Mouse (Mus musculus): ENCODE data around the gene Lrrc4b.

Gene Lrrc4b

DNA sequence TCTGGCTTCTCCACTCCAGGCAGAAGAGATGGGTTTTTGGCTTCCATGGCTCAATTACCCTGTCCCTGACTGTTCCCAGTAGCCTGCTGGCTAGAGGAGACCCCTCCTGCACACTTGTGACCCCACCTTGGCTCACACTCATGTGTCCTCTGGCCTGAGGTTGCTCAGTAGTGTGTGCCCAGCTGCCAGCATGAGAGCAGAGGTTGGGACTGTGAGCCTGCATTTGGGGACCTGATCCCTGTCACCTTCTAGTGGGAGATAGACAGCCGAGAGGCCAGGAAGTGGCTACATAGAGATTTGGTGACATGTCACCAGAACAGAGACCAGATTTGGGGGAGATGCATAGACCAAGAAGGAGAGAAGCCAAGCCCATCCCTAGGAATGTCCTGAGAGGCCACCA lies 8.4 kb downstream of the Lrrc4b start:
- no peak for DNase-seq (ENCODE audit: low spot score)

DNA sequence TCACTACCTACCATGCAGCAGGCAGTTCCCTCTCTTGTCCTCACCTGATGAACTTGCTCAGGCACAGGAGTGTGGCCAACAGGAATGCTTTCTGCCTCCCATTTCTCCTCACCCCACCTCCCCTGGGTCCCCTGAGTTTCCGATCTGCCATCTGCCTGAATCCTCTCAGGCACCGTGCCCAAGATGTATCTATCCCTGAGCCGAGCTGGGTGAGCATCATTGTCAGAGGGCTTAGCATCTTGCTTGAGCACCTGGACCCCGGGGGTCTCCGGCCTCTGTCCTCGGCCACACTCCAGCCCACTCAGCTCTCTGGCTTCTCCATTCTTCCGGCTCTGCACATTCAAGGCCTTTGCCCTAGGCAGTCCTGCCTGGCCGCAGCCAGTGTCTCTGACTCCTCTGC lies 9.1 kb downstream of the Lrrc4b start:
- DNase-seq (ENCODE audit: low spot score) = no peak

DNA sequence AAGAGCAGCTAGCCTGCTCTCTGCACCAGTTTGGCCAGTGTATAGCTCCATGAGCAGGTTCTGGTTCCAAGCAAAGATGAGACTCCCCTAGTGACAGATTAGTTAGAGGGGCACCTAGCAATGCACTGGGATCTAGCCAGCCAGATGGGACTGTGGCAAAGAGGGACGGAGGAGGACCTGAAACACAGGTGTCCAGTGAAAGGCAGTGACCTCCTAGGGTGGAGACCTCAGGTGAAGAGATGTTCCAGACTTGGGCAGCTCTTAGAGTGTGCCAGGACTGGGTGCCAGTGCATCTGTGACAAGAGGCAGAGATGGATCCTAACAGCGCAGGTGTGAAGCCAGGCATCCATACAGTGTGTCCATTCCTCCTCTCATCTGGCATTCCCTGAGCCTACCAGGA lies 10.9 kb downstream of the Lrrc4b start:
- DNase-seq (ENCODE audit: low spot score) = no peak

DNA sequence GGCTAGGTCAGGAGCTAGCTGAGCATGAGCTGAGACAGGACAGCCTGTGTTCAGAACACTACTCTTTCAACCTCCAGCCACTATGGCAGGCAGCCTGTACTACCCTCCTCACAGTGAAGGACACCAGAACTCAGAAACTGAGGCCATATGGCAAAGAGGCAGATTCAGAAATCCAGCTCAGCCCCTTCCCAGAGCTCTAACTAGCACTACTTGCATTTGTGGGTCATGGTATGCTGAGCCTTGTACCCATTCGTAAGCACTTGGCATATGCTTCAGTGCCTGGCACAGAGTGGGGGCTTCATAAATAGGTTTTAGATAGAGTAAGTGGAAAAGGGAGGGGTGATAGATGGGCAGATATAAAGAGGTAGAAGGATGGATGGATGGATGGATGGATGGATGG lies 11.7 kb downstream of the Lrrc4b start:
- DNase-seq (ENCODE audit: low spot score) = no peak

DNA sequence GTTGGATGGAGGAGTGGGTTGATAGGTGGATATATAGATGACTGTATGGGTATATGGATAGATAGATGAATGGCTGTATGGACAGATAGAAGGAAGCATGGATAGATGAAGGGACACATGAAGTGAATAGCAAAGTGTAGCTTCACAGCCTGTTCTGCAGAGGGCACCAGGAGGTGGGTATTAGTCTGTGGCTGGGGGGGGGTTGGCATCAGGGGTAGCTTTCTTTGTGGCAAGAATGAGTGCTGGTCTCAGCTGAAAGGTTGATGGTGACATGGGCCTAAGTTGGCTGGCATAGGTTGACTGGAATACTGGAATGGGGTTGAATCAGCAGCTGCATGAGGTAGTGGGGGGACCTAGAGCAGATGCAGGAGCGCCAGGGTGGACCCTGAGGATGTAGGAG lies 12.4 kb downstream of the Lrrc4b start:
- no peak for DNase-seq (ENCODE audit: low spot score)

DNA sequence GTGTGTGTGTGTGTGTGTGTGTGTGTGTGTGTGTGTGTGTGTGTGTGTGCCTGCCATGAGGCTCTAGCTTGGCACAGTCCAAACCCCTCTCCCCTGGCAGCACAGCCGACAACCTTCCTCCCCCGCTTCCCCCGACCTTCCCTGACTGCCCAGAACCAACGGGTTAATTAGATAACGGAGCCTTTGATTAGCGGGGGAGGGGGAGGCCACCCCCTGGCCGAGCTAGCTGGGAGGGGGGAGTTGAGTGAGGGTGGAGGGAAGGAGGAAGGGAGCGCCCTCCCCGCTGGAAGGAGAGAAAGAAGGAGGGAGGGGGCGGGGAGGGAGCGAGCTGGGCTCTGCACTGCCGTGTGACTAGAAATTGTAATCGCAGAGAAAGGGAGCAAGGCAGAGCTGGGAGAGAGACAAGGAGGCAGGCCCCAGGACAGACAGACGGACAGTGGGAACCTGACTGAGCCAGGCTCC lies 12.9 kb downstream of the Lrrc4b start:
- DNase-seq (ENCODE audit: low spot score) = no peak

DNA sequence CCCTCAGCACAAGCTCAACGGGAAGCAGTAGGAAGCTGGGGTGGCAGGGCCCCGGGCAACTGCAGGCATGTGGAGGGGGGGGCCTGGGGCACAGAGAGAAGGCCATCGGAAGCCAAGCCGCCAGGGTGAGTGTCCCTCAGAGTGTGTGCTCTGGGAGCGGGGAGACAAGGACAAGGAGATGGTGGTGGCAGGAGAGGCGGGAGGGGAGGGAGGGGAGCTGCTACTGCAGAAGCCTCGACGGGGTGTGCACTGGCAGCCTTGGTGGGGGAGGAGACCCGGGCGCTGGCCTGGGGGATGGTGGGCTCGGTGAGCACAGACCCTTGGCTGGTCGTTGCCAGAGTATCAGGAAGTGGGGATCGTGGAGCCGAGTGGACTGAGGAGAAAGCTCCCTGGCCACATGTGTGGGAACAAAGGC lies 13.6 kb downstream of the Lrrc4b start:
- DNase-seq (ENCODE audit: low spot score) = no peak

DNA sequence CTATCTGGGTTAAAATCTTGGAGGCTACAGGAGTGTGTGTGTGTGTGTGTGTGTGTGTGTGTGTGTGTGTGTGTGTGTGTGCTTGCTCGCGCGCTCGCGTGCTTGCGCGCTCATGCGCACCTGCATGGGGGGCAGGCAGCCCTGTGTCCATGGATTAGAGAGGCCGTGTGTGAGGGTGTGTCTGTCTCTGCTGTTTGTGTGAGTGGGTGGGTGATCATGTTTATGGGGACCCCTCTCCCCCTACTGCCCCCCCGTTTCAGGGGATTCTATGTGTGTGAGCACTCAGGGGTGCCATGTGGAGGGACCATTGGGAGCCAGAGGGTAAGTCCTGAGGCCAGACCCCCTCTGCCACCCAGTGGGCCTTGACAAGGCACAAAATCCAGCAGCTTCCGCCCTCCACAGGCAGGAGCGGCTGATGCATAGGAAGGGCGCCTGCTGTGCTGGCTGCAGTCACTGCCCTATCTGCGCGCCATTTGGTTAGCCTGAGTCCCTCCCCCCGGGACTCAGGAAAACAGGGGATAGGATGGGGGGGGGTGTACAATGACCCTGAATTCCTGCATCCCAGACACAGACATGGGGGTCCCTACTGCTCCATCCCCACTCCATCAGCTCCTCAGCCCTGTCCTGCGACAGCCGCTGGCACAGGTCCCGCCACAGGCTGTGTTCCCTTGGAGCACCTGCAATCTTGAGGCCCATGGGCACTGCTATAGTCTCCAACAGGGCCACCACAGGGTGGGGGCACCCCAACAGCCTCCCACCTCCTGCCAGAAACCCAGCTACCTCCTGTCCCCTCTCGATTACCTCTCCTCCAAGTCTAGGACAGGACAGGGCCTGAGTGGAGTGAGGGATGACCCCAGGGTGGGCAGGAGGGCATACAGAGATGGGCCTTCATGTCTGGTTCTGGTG lies 14.7 kb downstream of the Lrrc4b start:
- DNase-seq (ENCODE audit: low spot score) = no peak

DNA sequence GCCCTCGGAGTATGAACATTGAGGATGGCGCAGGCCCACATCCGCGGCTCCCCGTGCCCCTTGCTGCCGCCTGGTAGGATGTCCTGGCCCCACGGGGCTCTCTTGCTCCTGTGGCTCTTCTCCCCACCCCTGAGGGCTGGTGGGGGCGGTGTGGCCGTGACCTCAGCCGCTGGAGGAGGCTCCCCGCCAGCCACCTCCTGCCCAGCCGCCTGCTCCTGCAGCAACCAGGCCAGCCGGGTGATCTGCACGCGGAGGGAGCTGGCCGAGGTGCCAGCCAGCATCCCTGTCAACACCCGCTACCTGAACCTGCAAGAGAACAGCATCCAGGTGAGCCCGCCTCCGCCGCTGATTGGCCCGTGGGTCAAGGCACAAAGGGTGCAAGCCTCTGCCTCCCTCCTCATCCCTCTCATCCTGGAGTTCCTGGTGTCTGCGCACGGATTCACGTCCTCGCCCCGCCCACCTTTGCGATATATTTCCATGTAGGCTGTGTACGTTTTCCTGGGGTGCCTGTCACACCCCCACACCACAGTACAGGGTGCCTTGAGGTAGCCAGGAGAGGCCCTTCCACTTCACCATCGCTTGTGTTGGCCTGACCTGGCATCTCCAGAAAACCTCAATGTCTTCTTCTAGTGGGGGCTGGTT lies 16.2 kb downstream of the Lrrc4b start:
- no peak for DNase-seq (ENCODE audit: low spot score)

DNA sequence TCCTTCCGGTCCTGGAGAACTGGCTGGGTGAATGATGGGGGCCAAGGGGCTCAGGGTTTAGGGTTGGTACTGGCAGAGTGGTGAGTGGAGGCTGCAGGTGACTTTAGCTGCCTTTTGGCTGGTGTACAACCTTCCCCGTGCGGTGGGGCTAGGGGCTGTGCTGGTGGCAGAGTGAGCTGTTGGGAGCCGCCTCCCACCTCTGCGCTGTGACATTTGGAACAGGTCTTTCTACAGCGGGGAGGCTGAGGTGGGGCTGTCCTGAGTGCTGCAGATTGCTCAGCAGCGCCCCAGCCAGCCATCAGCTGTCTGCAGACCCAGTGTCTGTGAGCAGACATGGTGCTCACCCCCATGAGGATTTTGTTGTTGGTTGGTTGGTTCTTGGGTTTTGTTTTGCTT lies 16.7 kb downstream of the Lrrc4b start:
- no peak for DNase-seq (ENCODE audit: low spot score)

DNA sequence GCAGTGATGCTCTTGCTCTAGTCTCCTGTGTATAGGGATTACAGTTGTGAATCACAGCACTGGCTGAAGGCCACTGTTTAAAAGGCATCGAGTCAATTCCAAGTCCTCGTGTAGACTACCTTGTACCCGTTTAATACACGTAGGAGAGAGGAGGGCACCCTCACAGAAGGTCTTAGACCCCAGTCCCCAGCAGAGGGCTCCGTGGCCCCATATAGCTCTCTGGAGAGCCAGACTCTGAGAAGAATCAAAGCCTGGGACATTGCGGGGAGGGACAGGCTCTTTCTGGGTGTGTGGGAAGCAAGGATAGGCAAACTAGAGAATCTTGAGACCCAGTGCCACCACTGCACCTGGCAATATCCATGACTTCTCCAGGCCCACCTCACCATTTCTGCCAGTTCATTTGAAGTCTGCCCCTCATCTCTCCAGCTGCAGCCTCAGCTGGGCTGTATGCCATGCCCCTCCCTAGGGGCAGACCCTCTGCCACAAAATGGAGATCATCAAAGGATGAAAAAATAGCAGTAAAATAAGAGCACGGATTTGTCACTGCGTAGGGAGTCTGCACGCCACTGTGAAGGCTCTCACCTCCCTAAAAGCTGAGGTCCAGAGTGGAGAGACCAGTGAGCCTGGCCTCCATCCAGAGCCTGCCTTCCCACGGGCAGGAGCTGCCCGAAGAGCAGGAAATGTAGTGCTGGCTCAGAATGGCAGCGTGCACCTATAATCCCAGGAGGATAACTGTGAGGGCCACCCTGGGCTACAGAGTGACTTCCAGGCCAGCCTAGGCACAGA lies 17.4 kb downstream of the Lrrc4b start:
- no peak for DNase-seq (ENCODE audit: low spot score)

DNA sequence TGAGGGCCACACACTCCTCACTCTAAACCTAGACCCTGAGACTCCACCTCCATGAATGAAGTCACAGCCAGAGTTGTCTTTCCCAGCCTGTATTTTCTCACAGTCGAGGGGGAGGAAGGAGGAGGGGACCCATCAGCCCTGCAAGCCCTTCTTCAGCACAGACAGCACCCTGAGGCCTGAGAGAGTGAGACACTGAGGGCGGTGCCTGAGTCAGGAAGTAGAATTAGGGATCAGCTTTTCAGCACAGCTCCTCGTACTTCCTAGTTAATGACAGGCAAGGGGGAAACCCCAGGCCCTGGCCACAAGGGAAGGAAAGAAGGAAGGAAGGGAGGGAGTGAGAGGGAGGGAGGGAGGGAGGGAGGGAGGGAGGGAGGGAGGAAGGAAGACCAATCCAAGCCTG lies 24.4 kb downstream of the Lrrc4b start:
- no peak for DNase-seq (ENCODE audit: low spot score)

DNA sequence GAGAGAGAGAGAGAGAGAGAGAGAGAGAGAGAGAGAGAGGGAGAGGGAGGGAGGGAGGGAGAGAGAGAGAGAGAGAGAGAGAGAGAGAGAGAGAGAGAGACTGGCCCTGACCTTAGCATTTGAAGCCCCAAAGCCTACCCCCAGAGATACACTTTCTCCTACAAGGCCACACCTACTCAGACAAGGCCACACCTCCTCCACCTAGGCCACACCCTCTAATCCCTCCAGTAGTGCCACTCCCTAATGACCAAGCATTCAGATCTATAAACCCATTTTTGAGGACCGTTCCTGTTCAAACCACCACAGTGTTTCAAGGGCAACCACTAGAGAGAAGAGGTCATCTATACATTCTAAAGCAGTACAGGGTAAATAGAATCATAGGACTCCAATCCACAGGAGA lies 27.5 kb downstream of the Lrrc4b start:
- no peak for DNase-seq (ENCODE audit: low spot score)

DNA sequence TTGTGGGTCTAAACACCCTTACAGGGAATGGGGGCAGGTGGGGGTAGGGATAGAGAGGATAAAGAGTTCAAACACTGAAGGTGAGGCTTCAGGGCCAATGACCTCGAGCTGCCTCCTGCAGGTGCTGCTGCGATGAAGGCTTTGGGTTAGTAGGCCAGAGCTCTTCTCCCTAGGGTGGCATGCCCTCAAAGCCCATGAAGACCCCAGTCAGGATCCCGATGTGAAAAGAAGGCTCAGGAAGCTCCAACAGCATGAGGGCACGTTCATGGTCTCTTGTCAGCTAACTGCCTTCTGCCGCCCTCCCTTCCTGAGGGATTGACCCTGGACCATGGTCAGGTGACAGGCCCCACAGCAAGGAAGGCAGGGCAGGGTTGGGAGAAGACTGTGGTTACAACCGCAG lies 31.2 kb downstream of the Lrrc4b start:
- no peak for DNase-seq (ENCODE audit: low spot score)

DNA sequence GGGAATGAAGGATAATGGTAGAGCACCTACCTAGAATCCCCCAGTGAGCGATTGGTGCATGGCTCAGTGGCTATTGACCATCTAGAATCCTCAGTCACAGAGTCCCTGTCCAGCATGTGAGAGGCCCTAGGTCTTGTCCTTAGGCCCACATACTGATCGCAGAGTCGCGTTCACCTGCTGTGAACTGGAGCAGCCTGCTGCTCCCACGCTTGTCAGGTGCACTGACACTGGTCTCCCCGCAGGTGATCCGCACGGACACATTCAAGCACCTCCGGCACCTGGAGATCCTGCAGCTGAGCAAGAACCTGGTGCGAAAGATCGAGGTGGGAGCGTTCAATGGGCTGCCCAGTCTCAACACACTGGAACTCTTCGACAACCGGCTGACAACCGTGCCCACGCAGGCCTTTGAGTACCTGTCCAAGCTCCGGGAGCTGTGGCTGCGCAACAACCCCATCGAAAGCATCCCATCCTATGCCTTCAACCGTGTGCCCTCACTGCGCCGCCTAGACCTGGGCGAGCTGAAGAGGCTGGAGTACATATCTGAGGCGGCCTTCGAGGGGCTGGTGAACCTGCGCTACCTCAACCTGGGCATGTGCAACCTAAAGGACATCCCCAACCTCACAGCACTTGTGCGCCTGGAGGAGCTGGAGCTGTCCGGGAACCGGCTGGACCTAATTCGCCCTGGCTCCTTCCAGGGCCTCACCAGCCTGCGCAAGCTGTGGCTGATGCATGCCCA lies 32.1 kb downstream of the Lrrc4b start:
- no peak for DNase-seq (ENCODE audit: low spot score)

DNA sequence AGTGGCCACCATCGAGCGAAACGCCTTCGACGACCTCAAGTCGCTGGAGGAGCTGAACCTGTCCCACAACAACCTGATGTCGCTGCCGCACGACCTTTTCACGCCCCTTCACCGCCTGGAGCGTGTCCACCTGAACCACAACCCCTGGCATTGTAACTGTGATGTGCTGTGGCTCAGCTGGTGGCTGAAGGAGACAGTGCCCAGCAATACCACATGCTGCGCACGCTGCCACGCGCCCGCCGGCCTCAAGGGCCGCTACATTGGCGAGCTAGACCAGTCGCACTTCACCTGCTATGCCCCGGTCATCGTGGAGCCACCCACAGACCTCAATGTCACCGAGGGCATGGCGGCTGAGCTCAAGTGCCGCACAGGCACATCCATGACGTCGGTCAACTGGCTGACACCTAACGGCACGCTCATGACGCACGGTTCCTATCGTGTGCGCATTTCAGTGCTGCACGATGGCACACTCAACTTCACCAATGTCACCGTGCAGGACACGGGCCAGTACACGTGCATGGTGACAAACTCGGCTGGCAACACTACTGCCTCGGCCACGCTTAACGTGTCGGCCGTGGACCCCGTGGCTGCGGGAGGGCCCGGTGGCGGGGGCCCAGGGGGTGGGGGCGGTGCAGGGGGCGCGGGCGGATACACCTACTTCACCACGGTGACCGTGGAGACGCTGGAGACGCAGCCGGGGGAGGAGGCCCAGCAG lies 32.8 kb downstream of the Lrrc4b start:
- DNase-seq (ENCODE audit: low spot score) = no peak

DNA sequence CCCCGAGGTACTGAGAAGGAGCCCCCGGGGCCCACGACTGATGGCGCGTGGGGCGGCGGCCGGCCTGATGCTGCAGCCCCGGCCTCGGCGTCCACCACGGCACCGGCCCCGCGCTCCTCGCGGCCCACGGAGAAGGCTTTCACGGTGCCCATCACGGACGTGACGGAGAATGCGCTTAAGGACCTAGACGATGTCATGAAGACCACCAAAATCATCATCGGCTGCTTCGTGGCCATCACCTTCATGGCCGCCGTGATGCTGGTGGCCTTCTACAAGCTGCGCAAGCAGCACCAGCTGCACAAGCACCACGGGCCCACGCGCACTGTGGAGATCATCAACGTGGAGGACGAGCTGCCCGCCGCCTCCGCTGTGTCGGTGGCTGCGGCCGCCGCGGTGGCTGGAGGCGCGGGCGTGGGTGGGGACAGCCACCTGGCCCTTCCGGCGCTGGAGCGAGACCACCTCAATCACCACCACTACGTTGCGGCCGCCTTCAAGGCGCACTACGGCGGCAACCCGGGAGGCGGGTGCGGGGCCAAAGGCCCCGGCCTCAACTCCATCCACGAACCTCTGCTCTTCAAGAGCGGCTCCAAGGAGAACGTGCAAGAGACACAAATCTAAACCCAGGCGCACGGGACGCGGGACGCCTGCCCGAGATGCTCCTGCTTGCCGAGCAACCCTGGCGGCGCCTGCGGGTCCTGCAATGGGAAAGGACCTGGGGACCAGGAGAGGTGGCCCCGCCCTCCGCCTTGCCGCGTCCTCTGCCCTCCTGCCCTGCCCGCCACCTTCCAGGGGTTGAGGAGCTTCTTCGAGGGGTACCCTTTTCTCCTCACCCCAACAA lies 33.6 kb downstream of the Lrrc4b start:
- no peak for DNase-seq (ENCODE audit: low spot score)

DNA sequence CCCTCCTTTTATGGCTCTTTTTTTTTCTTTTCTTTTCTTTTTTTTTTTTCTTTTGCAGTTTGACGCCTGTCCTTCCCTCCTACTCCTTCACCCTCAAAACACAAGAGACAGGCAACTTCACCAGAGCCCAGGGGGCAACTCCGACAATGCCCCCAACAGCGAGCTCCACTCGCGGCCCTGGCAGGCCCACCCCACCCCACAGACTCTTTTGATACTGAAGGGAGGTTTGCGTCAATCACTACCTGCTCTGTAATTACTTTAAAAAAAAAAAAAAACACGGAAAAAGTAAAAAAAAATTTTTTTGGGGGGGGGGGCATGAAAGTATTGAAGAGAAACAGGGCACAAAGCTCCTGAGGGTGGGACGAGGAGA lies 34.2 kb downstream of the Lrrc4b start:
- no peak for DNase-seq (ENCODE audit: low spot score)

DNA sequence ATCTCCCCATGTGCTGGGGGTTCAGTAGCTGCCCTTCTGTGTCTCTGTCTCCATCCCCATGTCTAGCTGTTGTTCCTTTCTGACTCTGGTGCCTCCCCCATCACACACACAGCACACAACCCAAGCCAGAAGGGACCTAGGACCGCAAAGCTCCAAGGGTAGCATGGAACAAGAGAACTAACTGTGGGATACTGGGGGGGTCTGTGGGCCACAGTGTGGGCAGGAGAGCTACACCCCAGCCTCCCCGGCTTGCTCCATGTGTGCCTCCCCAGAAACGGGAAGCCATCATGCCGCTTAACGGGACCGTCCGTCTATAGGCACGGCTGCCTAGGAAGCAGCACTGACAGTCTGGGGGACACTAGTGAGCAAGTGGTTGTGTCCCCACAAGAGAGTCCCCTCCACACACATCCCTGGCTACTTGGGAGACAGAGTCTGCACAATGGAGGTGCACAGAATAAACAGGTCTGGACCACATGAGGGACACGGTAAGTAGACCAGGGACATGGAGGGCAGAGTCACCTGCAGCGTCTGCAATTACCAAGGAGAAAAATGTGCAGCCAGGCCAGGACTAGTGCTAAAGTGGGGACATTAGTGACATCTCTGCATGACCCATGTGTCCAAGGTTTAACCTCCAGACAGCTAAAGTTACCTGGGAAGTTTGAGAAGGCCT lies 34.9 kb downstream of the Lrrc4b start:
- no peak for DNase-seq (ENCODE audit: low spot score)

DNA sequence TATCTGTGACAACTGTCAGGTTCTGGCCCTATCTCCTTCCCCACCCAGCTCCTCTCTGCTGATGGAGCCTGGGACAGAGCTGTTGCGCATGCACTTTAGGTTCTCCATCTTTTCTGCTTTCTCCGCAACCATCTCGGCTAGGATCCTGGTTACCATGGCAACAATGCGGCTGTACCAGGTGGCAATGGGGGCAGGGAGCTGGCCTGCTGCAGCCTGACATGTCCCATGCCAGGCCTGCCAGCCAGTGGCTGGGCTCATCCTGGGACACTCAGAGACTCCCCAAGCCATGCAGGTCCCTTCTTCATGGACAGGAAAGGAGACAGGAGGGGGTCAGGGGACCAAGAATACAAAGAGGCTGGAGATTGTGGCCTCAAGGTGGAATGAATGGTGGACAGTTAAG lies 35.7 kb downstream of the Lrrc4b start:
- DNase-seq (ENCODE audit: low spot score) = no peak

Data from lung, postnatal 25 days (tissue).